Mouse (Mus musculus) CH12.LX (cell line): ENCODE results near the gene Krtap17-1. TPM values are rescaled to one million over a fixed set of nuclear protein-coding genes. Genes with fewer than 3 reads are reported as not detected.

Experiments used
- DNase-seq: peaks from one replicate; pipeline ENCODE4 v3.0.0-alpha.2; 2013; ENCODE audit errors: extremely low read depth
- H3K27ac ChIP-seq: 2 replicates; pipeline ENCODE4 v1.5.1; 2012; ENCODE audit warnings: low read depth, mild to moderate bottlenecking, control low read depth, moderate library complexity; ENCODE audit not compliant: insufficient read depth
- H3K27me3 ChIP-seq: replicated peaks from 2 replicates; pipeline ENCODE3; 2012; ENCODE audit warnings: inconsistent platforms
- H3K36me3 ChIP-seq, 2 experiments: replicated peaks in 1 of 2; 2 replicates each; pipeline versions ENCODE3 to v1.6.1; 2012; ENCODE audit warnings: inconsistent platforms in 1 of 2, low read length in 1 of 2, mild to moderate bottlenecking in 1 of 2, mixed read lengths in 1 of 2, moderate library complexity in 1 of 2; ENCODE audit not compliant: control insufficient read depth in 1 of 2, insufficient read depth in 1 of 2
- H3K4me1 ChIP-seq, 2 experiments: 2 replicates each; pipeline ENCODE4 v1.6.1; 2012; ENCODE audit warnings: inconsistent platforms in 1 of 2, moderate library complexity in 1 of 2; ENCODE audit not compliant: insufficient read depth in 2 of 2, control insufficient read depth in 1 of 2
- H3K4me2 ChIP-seq: 2 replicates; pipeline ENCODE4 v1.6.1; 2012; ENCODE audit warnings: low read depth, mild to moderate bottlenecking, control low read depth; ENCODE audit not compliant: poor library complexity, insufficient read depth, severe bottlenecking
- H3K4me3 ChIP-seq, 3 experiments: fragments of 150-350 bp in 1 of 3; sonication (generic) in 1 of 3; replicated peaks in 1 of 3; 2 replicates each; pipeline versions ENCODE3 to v1.5.1; 2011 to 2012; ENCODE audit warnings: low read depth in 2 of 3, low read length in 2 of 3, mild to moderate bottlenecking in 2 of 3, moderate library complexity in 2 of 3, control low read depth in 1 of 3, improper control_type of control experiment in 1 of 3, inconsistent platforms in 1 of 3, mixed read lengths in 1 of 3; ENCODE audit not compliant: poor library complexity in 1 of 3
- H3K79me2 ChIP-seq: replicated peaks from 2 replicates; pipeline ENCODE4 v1.6.1; 2012; ENCODE audit warnings: mild to moderate bottlenecking, moderate library complexity; ENCODE audit not compliant: control insufficient read depth, poor library complexity, insufficient read depth, severe bottlenecking; ENCODE audit errors: extremely low read depth
- H3K9ac ChIP-seq: 2 replicates; pipeline ENCODE4 v1.6.1; 2012; ENCODE audit warnings: low read depth, mild to moderate bottlenecking, control low read depth, moderate library complexity; ENCODE audit not compliant: insufficient read depth
- H3K9me3 ChIP-seq: replicated peaks from 2 replicates; pipeline ENCODE3; 2012; ENCODE audit warnings: low read length, inconsistent platforms, mixed read lengths
- BHLHE40 ChIP-seq: IDR thresholded peaks from 2 replicates; pipeline ENCODE4 v1.6.1; 2011; ENCODE audit warnings: mild to moderate bottlenecking, low read depth, low read length, improper control_type of control experiment
- CHD1 ChIP-seq: IDR thresholded peaks from 2 replicates; pipeline ENCODE4 v1.6.1; 2012; ENCODE audit warnings: low read depth, low read length, improper control_type of control experiment, inconsistent platforms
- CTCF ChIP-seq, 2 experiments: IDR thresholded peaks in 1 of 2; conservative IDR thresholded peaks in 1 of 2; 2 replicates each; pipeline ENCODE4 v1.5.1; 2011 to 2012; ENCODE audit warnings: low read depth in 2 of 2, low read length in 2 of 2, improper control_type of control experiment in 1 of 2, inconsistent platforms in 1 of 2, mild to moderate bottlenecking in 1 of 2, moderate library complexity in 1 of 2
- ELF1 ChIP-seq: IDR thresholded peaks from 2 replicates; pipeline ENCODE4 v1.6.1; 2014; ENCODE audit warnings: low read depth, mild to moderate bottlenecking, inconsistent platforms, low read length, improper control_type of control experiment
- EP300 ChIP-seq: IDR thresholded peaks from 2 replicates; pipeline ENCODE4 v1.6.1; 2011; ENCODE audit warnings: low read length, improper control_type of control experiment
- GABPA ChIP-seq: IDR thresholded peaks from 2 replicates; pipeline ENCODE4 v1.6.1; 2012; ENCODE audit warnings: low read depth, low read length, improper control_type of control experiment, inconsistent platforms; ENCODE audit not compliant: insufficient replicate concordance
- IRF4 ChIP-seq: IDR thresholded peaks from 2 replicates; pipeline ENCODE4 v1.6.1; 2014; ENCODE audit warnings: low read depth, mild to moderate bottlenecking, inconsistent platforms, low read length, improper control_type of control experiment
- JUN ChIP-seq: IDR thresholded peaks from 2 replicates; pipeline ENCODE4 v1.6.1; 2011; ENCODE audit warnings: low read depth, mild to moderate bottlenecking, low read length, improper control_type of control experiment, moderate library complexity; ENCODE audit not compliant: insufficient read depth
- JUND ChIP-seq: conservative IDR thresholded peaks from 2 replicates; pipeline ENCODE4 v1.6.1; 2011; ENCODE audit warnings: low read depth, low read length, improper control_type of control experiment
- KAT2A ChIP-seq: IDR thresholded peaks from 2 replicates; pipeline ENCODE4 v1.6.1; 2012; ENCODE audit warnings: low read length, improper control_type of control experiment, inconsistent platforms; ENCODE audit not compliant: insufficient replicate concordance
- MAFK ChIP-seq: IDR thresholded peaks from 2 replicates; pipeline ENCODE4 v1.6.1; 2011; ENCODE audit warnings: low read length, improper control_type of control experiment; ENCODE audit not compliant: insufficient replicate concordance
- MAX ChIP-seq: IDR thresholded peaks from 2 replicates; pipeline ENCODE4 v1.6.1; 2011; ENCODE audit warnings: low read length, improper control_type of control experiment
- MAZ ChIP-seq: IDR thresholded peaks from 2 replicates; pipeline ENCODE4 v1.6.1; 2012; ENCODE audit warnings: low read depth, mild to moderate bottlenecking, inconsistent platforms, low read length, improper control_type of control experiment, moderate library complexity
- MXI1 ChIP-seq: IDR thresholded peaks from 2 replicates; pipeline ENCODE4 v1.6.1; 2011; ENCODE audit warnings: mild to moderate bottlenecking, low read depth, low read length, improper control_type of control experiment
- PAX5 ChIP-seq: IDR thresholded peaks from 2 replicates; pipeline ENCODE4 v1.6.1; 2012; ENCODE audit warnings: low read length, inconsistent platforms, mixed read lengths
- POLR2A ChIP-seq: IDR thresholded peaks from 2 replicates; pipeline ENCODE4 v1.6.1; 2011; ENCODE audit warnings: low read depth, mild to moderate bottlenecking, improper control_type of control experiment, low read length
- POLR2AphosphoS2 ChIP-seq: IDR thresholded peaks from 2 replicates; pipeline ENCODE4 v1.6.1; 2011; ENCODE audit warnings: low read depth, low read length, improper control_type of control experiment
- RAD21 ChIP-seq: IDR thresholded peaks from 2 replicates; pipeline ENCODE4 v1.6.1; 2011; ENCODE audit warnings: low read depth, mild to moderate bottlenecking, low read length, improper control_type of control experiment, moderate library complexity
- SMC3 ChIP-seq: IDR thresholded peaks from 2 replicates; pipeline ENCODE4 v1.6.1; 2011; ENCODE audit warnings: low read depth, low read length, improper control_type of control experiment
- TBP ChIP-seq: conservative IDR thresholded peaks from 2 replicates; pipeline ENCODE4 v1.6.1; 2011; ENCODE audit warnings: low read depth, low read length, improper control_type of control experiment
- UBTF ChIP-seq: IDR thresholded peaks from 2 replicates; pipeline ENCODE4 v1.6.1; 2012; ENCODE audit warnings: low read depth, mild to moderate bottlenecking, inconsistent platforms, low read length, improper control_type of control experiment, moderate library complexity
- USF2 ChIP-seq: conservative IDR thresholded peaks from 2 replicates; pipeline ENCODE4 v1.6.1; 2011; ENCODE audit warnings: low read depth, low read length, improper control_type of control experiment
- ZC3H11A ChIP-seq: IDR thresholded peaks from 2 replicates; pipeline ENCODE4 v1.6.1; 2012; ENCODE audit warnings: low read depth, mild to moderate bottlenecking, inconsistent platforms, low read length, improper control_type of control experiment
- ZKSCAN1 ChIP-seq: IDR thresholded peaks from 2 replicates; pipeline ENCODE4 v1.6.1; 2012; ENCODE audit warnings: low read depth, inconsistent platforms, low read length, improper control_type of control experiment, borderline replicate concordance
- ZMIZ1 ChIP-seq: IDR thresholded peaks from 2 replicates; pipeline ENCODE4 v1.6.1; 2012; ENCODE audit warnings: low read depth, mild to moderate bottlenecking, inconsistent platforms, low read length, improper control_type of control experiment
- dilution Hi-C: fragments of 300-500 bp; cut with MboI; formaldehyde crosslinking; loops from 2 replicates; pipeline ENCODE4 v1.14.3; 2020; ENCODE audit warnings: low sequenced_read_pairs; ENCODE audit not compliant: extremely low pct_unique_long_range_greater_than_20kb, extremely low pct_ligation_motif_present
- in situ Hi-C: fragments of 300-500 bp; cut with MboI; formaldehyde crosslinking; loops from 3 replicates; pipeline ENCODE4 v1.14.3; 2019; ENCODE audit warnings: low sequenced_read_pairs, low pct_ligation_motif_present, low pct_unique_long_range_greater_than_20kb, mixed read lengths
- polyA plus RNA-seq: library from polyadenylated mRNA; unstranded; fragments of >175 nt; gene quantifications from 2 replicates; pipeline ENCODE4 v1.2.1, GENCODE M21; 2012; ENCODE audit warnings: low read depth; ENCODE audit not compliant: insufficient read length
- total RNA-seq, 2 experiments: library from RNA; depleted of rRNA; stranded (reverse); fragments of 300-350 nt in 1 of 2; fragments of >200 nt in 1 of 2; gene quantifications; 2 replicates each; pipeline ENCODE4 v1.2.3; 2012 to 2014

The Krtap17-1 gene
- total and polyA plus RNA-seq, 3 experiments, result not detected

- Histone ChIP-seq H3K9ac (no peak within 1 kb of the TSS), H3K27me3 (peaks cover 83% of the 10 kb centered on the region), H3K9me3 (no peaks in the 10 kb centered on the region), H3K4me1 (no peaks in the 10 kb centered on the region), H3K4me2 (no peak within 1 kb of the TSS), H3K4me3 (no peak within 1 kb of the TSS), H3K27ac (no peak within 1 kb of the TSS), H3K79me2 (no peaks in the 10 kb centered on the region), H3K36me3 (no peaks in the 10 kb centered on the region)
- TF ChIP-seq ZMIZ1, result no peak
- no peak for TF ChIP-seq UBTF
- TF ChIP-seq IRF4, result no peak
- TF ChIP-seq KAT2A, result no peak
- TF ChIP-seq PAX5, result no peak
- TF ChIP-seq ZKSCAN1, result no peak
- no peak for TF ChIP-seq TBP
- TF ChIP-seq CHD1, result no peak
- no peak for TF ChIP-seq JUND
- no peak for TF ChIP-seq MAX
- no peak for TF ChIP-seq POLR2AphosphoS2
- no peak for TF ChIP-seq EP300
- no peak for TF ChIP-seq BHLHE40
- TF ChIP-seq MAZ, result no peak
- DNase-seq, result no peak
- dilution Hi-C loops, result no loop called here
- in situ Hi-C loops, result no loop called here
These were observed 22.3 kb upstream of the Krtap17-1 start, which contains the start of gene Krt33a for GRCm38 (mm10) chr11:100016112-100016511. TSS of gene Krt33a (minus strand) at chr11:100016212.

GRCm38 (mm10) chr11:100013691-100014171 is 19.9 kb upstream of the Krtap17-1 start:
- peaks cover 83% of the 10 kb centered on the region for H3K27me3 ChIP-seq
- DNase-seq, result no peak
- in situ Hi-C loops, result no loop called here
- H3K9me3 ChIP-seq, result no peaks in the 10 kb centered on the region
- no peaks in the 10 kb centered on the region for H3K4me1 ChIP-seq
- H3K79me2 ChIP-seq, result no peaks in the 10 kb centered on the region
- no peak overlapping the region for H3K4me3 ChIP-seq
- H3K4me2 ChIP-seq, result no peak overlapping the region
- dilution Hi-C loops, result no loop called here
- H3K9ac ChIP-seq, result no peak overlapping the region
- H3K27ac ChIP-seq, result no peak overlapping the region
- H3K36me3 ChIP-seq, result no peaks in the 10 kb centered on the region
- TF ChIP-seq CTCF (conservative IDR thresholded peaks at IDR 0.05 in 1 of 2, IDR thresholded peaks at IDR 0.05 in 1 of 2; ENCODE audit: low read depth in 2 of 2, low read length in 2 of 2) (no peak), GABPA (no peak), MAFK (no peak), EP300 (no peak), JUN (no peak), POLR2A (no peak), ELF1 (no peak), KAT2A (no peak), SMC3 (no peak), TBP (no peak), USF2 (no peak), RAD21 (no peak), ZC3H11A (no peak), MXI1 (no peak), MAZ (no peak)
- TF ChIP-seq, all 38 proteins: peak for 0
